Mouse (Mus musculus) MEL (cell line): ENCODE measurements around the gene Trim67. TPM values are rescaled to one million over a fixed set of nuclear protein-coding genes. Genes with fewer than 3 reads are reported as not detected.

Source experiments
- DNase-seq: peaks from one replicate; pipeline ENCODE4 v3.0.0; 2011; ENCODE audit warnings: low read depth, low spot score
- H3K27ac ChIP-seq: 2 replicates; pipeline ENCODE4 v1.5.1; 2012; ENCODE audit warnings: low read depth, mild to moderate bottlenecking, control low read depth, low read length, moderate library complexity; ENCODE audit not compliant: control insufficient read depth
- H3K27me3 ChIP-seq, 2 experiments: fragments of 150-350 bp in 1 of 2; sonication (generic) in 1 of 2; 2 replicates each; pipeline ENCODE4 v1.6.1; 2012; ENCODE audit warnings: low read length in 2 of 2, mild to moderate bottlenecking in 2 of 2, improper control_type of control experiment in 1 of 2, moderate library complexity in 1 of 2; ENCODE audit not compliant: insufficient read depth in 2 of 2, control insufficient read depth in 1 of 2
- H3K36me3 ChIP-seq, 2 experiments: 2 replicates each; pipeline ENCODE4 v1.6.1; 2012 to 2014; ENCODE audit warnings: low read length in 2 of 2, improper control_type of control experiment in 1 of 2, inconsistent platforms in 1 of 2, mild to moderate bottlenecking in 1 of 2; ENCODE audit not compliant: insufficient read depth in 2 of 2, control insufficient read depth in 1 of 2
- H3K4me1 ChIP-seq, 2 experiments: fragments of 150-350 bp in 1 of 2; sonication (generic) in 1 of 2; 2 replicates each; pipeline ENCODE4 v1.6.1; 2012; ENCODE audit warnings: low read length in 2 of 2, improper control_type of control experiment in 1 of 2, mild to moderate bottlenecking in 1 of 2; ENCODE audit not compliant: insufficient read depth in 2 of 2, control insufficient read depth in 1 of 2
- H3K4me3 ChIP-seq, 2 experiments: fragments of 150-350 bp in 1 of 2; sonication (generic) in 1 of 2; 2 replicates each; pipeline ENCODE4 v1.5.1; 2012; ENCODE audit warnings: low read depth in 2 of 2, low read length in 2 of 2, mild to moderate bottlenecking in 2 of 2, moderate library complexity in 2 of 2, control low read depth in 1 of 2, improper control_type of control experiment in 1 of 2; ENCODE audit not compliant: control insufficient read depth in 1 of 2, insufficient read depth in 1 of 2
- H3K79me2 ChIP-seq: 2 replicates; pipeline ENCODE4 v1.6.1; 2012; ENCODE audit warnings: mild to moderate bottlenecking, low read length, moderate library complexity; ENCODE audit not compliant: control insufficient read depth, poor library complexity, insufficient read depth
- H3K9ac ChIP-seq: 2 replicates; pipeline ENCODE4 v1.6.1; 2012; ENCODE audit warnings: low read depth, mild to moderate bottlenecking, control low read depth, low read length, moderate library complexity; ENCODE audit not compliant: control insufficient read depth, poor library complexity, severe bottlenecking
- H3K9me3 ChIP-seq: fragments of 150-350 bp; sonication (generic); replicated peaks from 2 replicates; pipeline ENCODE4 v1.6.1; 2012; ENCODE audit warnings: mild to moderate bottlenecking, low read length, improper control_type of control experiment, moderate library complexity; ENCODE audit not compliant: insufficient read depth
- CHD1 ChIP-seq: IDR thresholded peaks from 2 replicates; pipeline ENCODE4 v1.6.1; 2012; ENCODE audit warnings: low read depth, mild to moderate bottlenecking, inconsistent platforms, low read length, improper control_type of control experiment
- CHD2 ChIP-seq: IDR thresholded peaks from 2 replicates; pipeline ENCODE4 v1.6.1; 2011; ENCODE audit warnings: low read length, improper control_type of control experiment
- ELF1 ChIP-seq: IDR thresholded peaks from 2 replicates; pipeline ENCODE4 v1.6.1; 2014; ENCODE audit warnings: low read depth, mild to moderate bottlenecking, inconsistent platforms, low read length, improper control_type of control experiment, moderate library complexity
- ETS1 ChIP-seq: IDR thresholded peaks from 2 replicates; pipeline ENCODE4 v1.6.1; 2012; ENCODE audit warnings: low read depth, mild to moderate bottlenecking, inconsistent platforms, low read length, improper control_type of control experiment, moderate library complexity
- GATA1 ChIP-seq: IDR thresholded peaks from 2 replicates; pipeline ENCODE4 v1.6.1; 2011; ENCODE audit warnings: low read depth, low read length, improper control_type of control experiment
- MAFK ChIP-seq: IDR thresholded peaks from 2 replicates; pipeline ENCODE4 v1.6.1; 2011; ENCODE audit warnings: low read depth, mild to moderate bottlenecking, low read length, improper control_type of control experiment, borderline replicate concordance
- MAX ChIP-seq: IDR thresholded peaks from 2 replicates; pipeline ENCODE4 v1.6.1; 2011; ENCODE audit warnings: low read length, improper control_type of control experiment
- MEF2A ChIP-seq: IDR thresholded peaks from 2 replicates; pipeline ENCODE4 v1.6.1; 2014; ENCODE audit warnings: low read depth, mild to moderate bottlenecking, inconsistent platforms, low read length, improper control_type of control experiment; ENCODE audit not compliant: poor library complexity, insufficient replicate concordance, severe bottlenecking; ENCODE audit errors: extremely low read depth
- MYB ChIP-seq: IDR thresholded peaks from 2 replicates; pipeline ENCODE4 v1.6.1; 2011; ENCODE audit warnings: mild to moderate bottlenecking, low read depth, low read length, improper control_type of control experiment
- MYC ChIP-seq: IDR thresholded peaks from 2 replicates; pipeline ENCODE4 v1.6.1; 2011; ENCODE audit warnings: low read depth, mild to moderate bottlenecking, low read length, improper control_type of control experiment, moderate library complexity
- NELFE ChIP-seq: IDR thresholded peaks from 2 replicates; pipeline ENCODE4 v1.6.1; 2011; ENCODE audit warnings: low read depth, low read length, improper control_type of control experiment
- NRF1 ChIP-seq: IDR thresholded peaks from 2 replicates; pipeline ENCODE4 v1.6.1; 2014; ENCODE audit warnings: low read depth, mild to moderate bottlenecking, inconsistent platforms, low read length, improper control_type of control experiment, moderate library complexity; ENCODE audit not compliant: poor library complexity, insufficient read depth, severe bottlenecking
- POLR2A ChIP-seq, 2 experiments: IDR thresholded peaks; 2 replicates each; pipeline ENCODE4 v1.6.1; 2011 to 2012; ENCODE audit warnings: low read length in 2 of 2, mild to moderate bottlenecking in 2 of 2, control low read depth in 1 of 2, improper control_type of control experiment in 1 of 2, low read depth in 1 of 2, moderate library complexity in 1 of 2; ENCODE audit not compliant: control insufficient read depth in 1 of 2, insufficient read depth in 1 of 2, poor library complexity in 1 of 2
- POLR2AphosphoS2 ChIP-seq: IDR thresholded peaks from 2 replicates; pipeline ENCODE4 v1.6.1; 2011; ENCODE audit warnings: low read length, improper control_type of control experiment
- POLR2AphosphoS5 ChIP-seq: IDR thresholded peaks from 2 replicates; pipeline ENCODE4 v1.6.1; 2012; ENCODE audit warnings: low read depth, borderline replicate concordance, mild to moderate bottlenecking, inconsistent platforms, low read length, moderate library complexity, mixed read lengths
- RCOR1 ChIP-seq: IDR thresholded peaks from 2 replicates; pipeline ENCODE4 v1.6.1; 2012; ENCODE audit warnings: low read depth, mild to moderate bottlenecking, inconsistent platforms, low read length, improper control_type of control experiment
- SIN3A ChIP-seq: IDR thresholded peaks from 2 replicates; pipeline ENCODE4 v1.6.1; 2012; ENCODE audit warnings: low read length, improper control_type of control experiment, inconsistent platforms
- TBP ChIP-seq: IDR thresholded peaks from 2 replicates; pipeline ENCODE4 v1.8.0; 2011; ENCODE audit warnings: low read depth, low read length, improper control_type of control experiment
- TCF12 ChIP-seq: IDR thresholded peaks from 2 replicates; pipeline ENCODE4 v1.6.1; 2014; ENCODE audit warnings: low read depth, mild to moderate bottlenecking, inconsistent platforms, low read length, improper control_type of control experiment, moderate library complexity
- USF1 ChIP-seq: IDR thresholded peaks from 2 replicates; pipeline ENCODE4 v1.6.1; 2014; ENCODE audit warnings: low read depth, mild to moderate bottlenecking, inconsistent platforms, low read length, improper control_type of control experiment, moderate library complexity
- ZC3H11A ChIP-seq: IDR thresholded peaks from 2 replicates; pipeline ENCODE4 v1.6.1; 2012; ENCODE audit warnings: low read depth, mild to moderate bottlenecking, inconsistent platforms, low read length, improper control_type of control experiment
- ZKSCAN1 ChIP-seq: IDR thresholded peaks from 2 replicates; pipeline ENCODE4 v1.6.1; 2012; ENCODE audit warnings: low read depth, mild to moderate bottlenecking, inconsistent platforms, low read length, improper control_type of control experiment, moderate library complexity
- ZMIZ1 ChIP-seq: IDR thresholded peaks from 2 replicates; pipeline ENCODE4 v1.6.1; 2012; ENCODE audit warnings: low read depth, mild to moderate bottlenecking, inconsistent platforms, low read length, improper control_type of control experiment, moderate library complexity
- ZNF384 ChIP-seq: IDR thresholded peaks from 2 replicates; pipeline ENCODE4 v1.6.1; 2012; ENCODE audit warnings: low read depth, mild to moderate bottlenecking, inconsistent platforms, low read length, improper control_type of control experiment
- polyA plus RNA-seq, 2 experiments: library from polyadenylated mRNA; stranded (reverse) in 1 of 2; unstranded in 1 of 2; fragments of >175 nt in 1 of 2; fragments of >200 nt in 1 of 2; gene quantifications; 2 replicates each; pipeline versions ENCODE4 v1.2.1 to v1.2.4; 2012; ENCODE audit warnings: low replicate concordance in 2 of 2, low read depth in 1 of 2; ENCODE audit not compliant: insufficient read length in 2 of 2, insufficient read depth in 1 of 2, missing spikeins in 1 of 2
- total RNA-seq: library from RNA; depleted of rRNA; stranded (reverse); fragments of 300-350 nt; gene quantifications from 2 replicates; pipeline ENCODE4 v1.2.3, GENCODE M21; 2012

Trim67 gene
- total and polyA plus RNA-seq, 3 experiments, result 0.06 TPM; not detected in 2

DNA sequence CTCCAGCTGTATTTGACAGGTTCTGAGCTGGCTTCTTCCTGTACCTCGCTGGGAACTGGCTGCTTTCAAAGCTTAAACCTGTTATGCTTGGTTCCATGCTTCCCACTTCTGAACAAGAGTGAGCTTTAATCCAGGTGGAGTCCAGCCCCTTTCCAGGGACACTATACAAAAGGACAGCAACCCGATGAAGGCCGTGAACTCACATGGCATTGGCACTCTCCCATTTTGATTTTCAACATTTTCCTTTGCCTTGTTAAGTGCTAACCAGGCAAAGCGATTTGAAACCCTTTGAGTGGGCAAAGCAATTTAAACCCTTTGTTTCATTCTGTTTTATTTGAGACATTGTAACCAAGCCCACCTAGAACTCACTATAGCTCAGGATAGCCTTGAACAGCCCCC is 38.1 kb upstream of the Trim67 start:
- Histone ChIP-seq H3K4me3 (no peak overlapping the region), H3K27ac (no peak overlapping the region), H3K27me3 (no peaks in the 10 kb centered on the region), H3K9me3 (no peaks in the 10 kb centered on the region), H3K9ac (no peak overlapping the region), H3K79me2 (peaks cover 2% of the 10 kb centered on the region; the same call in 1 of the 2 replicates), H3K36me3 (no peaks in the 10 kb centered on the region; a peak in 1 of 4 replicates), H3K4me1 (peaks cover 2 to 10% of the 10 kb centered on the region in 2 experiments)
- TF ChIP-seq CHD2 (no peak), ZKSCAN1 (no peak), CHD1 (no peak), MAFK (no peak), SIN3A (no peak), GATA1 (no peak), ZNF384 (no peak), ZC3H11A (no peak), RCOR1 (no peak), NRF1 (no peak), ZMIZ1 (no peak), MEF2A (no peak), USF1 (no peak), MYC (no peak), ELF1 (no peak), ETS1 (no peak)
- DNase-seq, result no peak

- Histone ChIP-seq H3K27me3 (no peaks in the 10 kb centered on the region), H3K4me1 (peaks cover 2 to 10% of the 10 kb centered on the region in 2 experiments), H3K9ac (no peak overlapping the region), H3K79me2 (peaks cover 2% of the 10 kb centered on the region; the same call in 1 of the 2 replicates), H3K27ac (no peak overlapping the region), H3K4me3 (no peak overlapping the region), H3K36me3 (no peaks in the 10 kb centered on the region; a peak in 1 of 4 replicates), H3K9me3 (no peaks in the 10 kb centered on the region)
- TF ChIP-seq NELFE, result no peak
- no peak for TF ChIP-seq MAX
- no peak for TF ChIP-seq POLR2AphosphoS2
- no peak for TF ChIP-seq TCF12
- TF ChIP-seq MYC, result no peak
- TF ChIP-seq POLR2A (IDR thresholded peaks at IDR 0.05; ENCODE audit: control insufficient read depth in 1 of 2, insufficient read depth in 1 of 2, low read depth in 1 of 2, low read length in 2 of 2, poor library complexity in 1 of 2), result no peak
- TF ChIP-seq MYB, result no peak
- TF ChIP-seq TBP, result no peak
- TF ChIP-seq POLR2AphosphoS5, result no peak
- TF ChIP-seq CHD1, result no peak
- DNase-seq, result no peak
These were observed 37.4 kb upstream of the Trim67 start for GRCm38 (mm10) chr8:124755481-124755880.
